Mouse (Mus musculus): Measurements from ENCODE around the gene Trmt11.
"Not testable (repeated sequence)": the region's sequence is repeated elsewhere in the genome, so short reads cannot be mapped to it uniquely, and the experiment has no call there.

The Trmt11 gene

DNA sequence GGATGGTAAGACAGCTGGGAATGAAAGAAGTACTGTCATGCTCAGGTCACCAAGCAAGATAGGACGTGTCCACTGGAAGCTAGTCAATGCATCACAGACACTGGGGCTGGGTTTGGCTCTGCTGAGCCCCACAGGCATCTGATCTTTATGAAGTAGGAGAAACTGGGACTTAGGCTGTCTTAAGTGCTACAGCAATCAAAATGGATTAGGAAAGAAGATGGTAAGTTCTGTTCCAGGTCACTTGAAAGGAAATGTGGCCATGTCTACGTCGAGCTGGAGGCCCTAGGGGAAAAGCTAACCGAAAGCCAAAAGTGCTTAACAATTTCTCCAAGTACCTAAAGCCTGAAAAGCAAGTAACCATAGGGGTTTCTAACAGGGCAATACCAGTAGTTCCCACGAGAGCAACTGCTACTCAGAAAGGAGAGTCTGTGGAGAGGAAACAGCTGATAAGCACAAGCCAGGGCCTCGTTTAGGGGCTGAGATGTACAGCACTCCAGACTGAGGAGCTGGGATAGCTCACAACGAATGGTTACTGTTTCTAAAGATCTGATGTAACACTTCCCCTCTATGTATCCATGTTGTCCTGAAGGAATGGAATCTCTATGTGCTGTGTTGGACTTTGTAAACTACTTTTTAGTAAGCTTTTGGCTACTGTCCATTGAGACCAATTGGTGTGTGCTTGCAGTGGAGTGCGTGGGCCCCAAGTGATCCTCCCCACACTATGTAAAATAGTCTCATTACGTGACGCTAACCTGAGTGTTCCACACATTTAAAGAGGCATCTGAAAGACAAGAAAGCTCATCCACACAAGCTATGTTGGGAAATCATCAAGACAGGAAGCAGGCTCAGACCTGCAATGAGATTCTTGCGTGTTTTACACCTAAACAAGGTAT, 44.6 kb downstream of the Trmt11 start:
- DNase-seq, result no peak

DNA sequence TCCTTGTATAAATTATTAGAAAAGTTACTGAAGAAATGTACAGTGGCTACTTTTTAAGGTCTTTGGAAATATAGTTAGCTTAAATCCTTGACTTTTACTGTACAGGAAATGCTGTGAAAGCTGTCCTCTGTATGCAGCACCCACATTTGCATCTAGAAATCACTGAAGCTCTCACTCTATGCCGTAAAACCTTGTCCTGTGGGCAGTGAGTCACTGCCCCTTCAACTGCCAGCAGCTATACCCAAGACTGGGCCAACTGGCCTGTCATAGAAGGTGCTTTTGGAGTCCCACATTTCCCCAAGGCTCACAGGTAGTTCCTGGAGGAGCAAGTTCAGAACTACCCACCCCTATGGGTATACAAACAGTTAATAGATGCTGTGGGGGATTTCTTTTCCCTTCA, 48.2 kb downstream of the Trmt11 start:
- DNase-seq, result no peak

DNA sequence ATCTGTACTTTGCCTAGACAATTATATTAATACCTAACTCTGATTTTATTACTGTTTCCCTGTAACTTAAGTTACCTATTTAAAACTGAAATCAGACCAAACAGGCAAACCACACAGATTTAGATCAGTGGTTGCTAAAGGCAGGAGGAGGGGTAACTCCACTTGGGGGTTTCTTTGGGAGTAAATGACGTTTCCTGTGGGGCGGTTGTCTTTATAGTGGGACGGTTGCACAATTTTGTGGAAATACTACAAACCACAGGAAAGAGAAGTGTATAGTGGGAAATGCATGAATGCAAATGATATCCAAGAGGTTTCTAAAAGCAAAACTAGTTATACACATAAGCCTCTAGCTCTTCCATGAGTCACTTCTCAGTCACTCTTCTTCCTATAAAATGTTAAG, 50.6 kb downstream of the Trmt11 start:
- no peak for DNase-seq

GRCm38 (mm10) chr10:30538538-30538815, 62.1 kb downstream of the Trmt11 start:
- DNase-seq, result no peak

DNA sequence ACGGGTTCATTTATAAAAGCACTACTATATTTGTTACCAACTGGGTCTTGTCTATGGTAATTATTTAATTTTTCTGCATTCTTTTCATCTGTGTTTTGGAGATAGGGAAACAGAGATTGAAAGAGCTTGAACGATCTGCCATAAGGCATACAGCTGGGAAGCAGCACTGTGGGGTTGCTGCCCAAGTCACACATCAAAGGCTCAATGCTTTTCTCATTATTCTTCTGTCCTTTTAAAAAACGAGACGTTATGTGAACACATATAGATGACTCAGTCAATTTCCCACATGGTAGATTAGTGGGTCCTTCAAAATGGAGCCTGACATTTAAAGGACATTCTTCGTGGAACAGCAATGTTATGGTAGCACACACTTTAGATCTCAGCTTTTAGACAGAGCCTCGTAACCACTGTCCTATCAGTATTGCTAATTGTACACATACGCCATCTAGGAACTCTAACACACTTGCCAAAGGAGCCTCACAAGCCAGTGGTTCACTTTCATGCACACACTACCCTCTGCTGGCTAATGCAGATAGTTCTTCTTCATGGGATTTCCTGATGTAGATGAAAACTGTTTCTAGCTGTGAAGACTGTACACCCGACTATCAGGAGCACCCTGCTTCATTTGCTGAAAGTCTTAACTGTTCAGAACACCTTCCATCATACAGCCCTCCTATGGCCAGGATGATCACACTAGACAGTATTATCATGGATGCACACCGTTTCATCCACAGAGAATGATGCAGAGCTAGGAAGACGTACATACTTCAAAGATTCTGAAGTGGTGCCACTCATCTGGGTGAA, 62.6 kb downstream of the Trmt11 start:
- DNase-seq, result peak; percentile 29

DNA sequence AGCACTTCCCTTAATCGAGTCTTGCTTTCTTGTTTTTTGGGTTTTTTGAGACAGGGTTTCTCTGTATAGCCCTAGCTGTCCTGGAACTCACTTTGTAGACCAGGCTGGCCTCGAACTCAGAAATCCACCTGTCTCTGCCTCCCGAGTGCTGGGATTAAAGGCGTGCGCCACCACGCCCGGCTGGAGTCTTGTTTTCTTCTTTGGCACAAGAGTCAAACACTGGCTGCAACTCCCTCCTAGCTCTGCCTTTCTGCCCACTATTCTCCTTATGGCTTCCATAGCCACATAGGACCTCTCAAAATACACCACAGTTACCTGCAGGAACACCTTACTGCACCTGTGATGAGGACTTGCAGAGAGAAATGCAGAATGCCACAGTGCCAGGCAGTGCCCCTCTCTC, 64.6 kb downstream of the Trmt11 start:
- not testable (repeated sequence) for DNase-seq

- no peak for DNase-seq
These were observed 73.4 kb downstream of the Trmt11 start for GRCm38 (mm10) chr10:30527122-30527521.

- no peak for DNase-seq
These were observed 78.8 kb downstream of the Trmt11 start for GRCm38 (mm10) chr10:30521727-30522126.

DNA sequence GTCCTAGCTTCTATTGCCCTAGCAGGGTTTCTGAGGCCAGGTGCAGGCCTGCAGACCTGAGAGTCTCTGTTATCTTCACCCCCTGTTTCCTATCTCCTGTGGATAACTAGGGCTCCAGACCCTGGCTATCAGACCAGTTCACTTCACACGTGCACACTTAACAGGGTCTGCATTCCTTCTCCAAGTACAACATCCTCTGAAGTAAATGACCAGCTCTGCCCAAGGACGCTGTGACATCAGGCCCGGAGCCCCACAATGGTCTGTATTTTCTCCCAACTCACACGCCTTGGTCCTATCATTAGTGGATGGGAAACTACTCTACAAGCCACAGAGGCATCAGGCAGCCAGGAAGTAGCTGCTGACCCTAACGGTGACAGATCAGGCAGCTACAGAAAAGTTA, 81.4 kb downstream of the Trmt11 start:
- DNase-seq, result no peak

DNA sequence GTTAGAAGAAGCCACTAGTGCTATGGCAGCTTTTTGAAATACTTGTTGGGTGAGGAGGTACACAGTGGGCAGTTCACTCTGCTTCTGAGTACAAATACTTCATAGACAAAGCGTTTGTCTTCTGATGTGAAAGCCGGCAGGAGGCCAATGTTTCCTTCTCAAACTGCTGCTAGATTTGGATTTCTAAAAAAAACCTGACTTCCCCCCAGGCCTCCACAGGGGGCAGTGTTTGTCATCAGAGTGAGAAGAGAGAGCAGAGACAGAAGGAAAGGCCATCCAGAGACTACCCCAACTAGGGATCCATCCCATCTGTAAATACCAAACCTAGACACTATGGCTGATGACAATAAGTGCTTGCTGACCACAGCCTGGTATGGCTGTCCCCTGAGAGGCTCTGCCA, 83.3 kb downstream of the Trmt11 start:
- DNase-seq, result peak; percentile 24

DNA sequence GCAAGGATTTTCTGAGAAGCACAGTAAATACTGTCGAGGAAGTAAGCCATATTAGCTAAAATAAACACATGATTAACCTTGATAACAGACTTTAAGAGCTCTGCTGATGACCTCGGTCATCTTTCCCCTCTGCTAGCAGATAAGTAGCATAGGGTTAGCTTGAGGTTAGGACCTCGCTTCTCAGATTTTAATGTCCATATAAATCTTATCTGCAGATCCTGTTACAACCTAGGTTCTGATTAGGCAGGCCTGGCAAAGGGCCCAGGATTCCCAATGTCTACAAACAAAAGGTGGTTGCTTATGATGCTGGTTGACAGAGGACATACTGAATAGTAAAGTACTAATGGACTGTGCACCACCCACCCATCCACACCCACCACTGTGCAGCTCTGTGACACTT, 83.8 kb downstream of the Trmt11 start:
- DNase-seq, result no peak

GRCm38 (mm10) chr10:30504736-30505135, 95.8 kb downstream of the Trmt11 start:
- DNase-seq, result no peak

DNA sequence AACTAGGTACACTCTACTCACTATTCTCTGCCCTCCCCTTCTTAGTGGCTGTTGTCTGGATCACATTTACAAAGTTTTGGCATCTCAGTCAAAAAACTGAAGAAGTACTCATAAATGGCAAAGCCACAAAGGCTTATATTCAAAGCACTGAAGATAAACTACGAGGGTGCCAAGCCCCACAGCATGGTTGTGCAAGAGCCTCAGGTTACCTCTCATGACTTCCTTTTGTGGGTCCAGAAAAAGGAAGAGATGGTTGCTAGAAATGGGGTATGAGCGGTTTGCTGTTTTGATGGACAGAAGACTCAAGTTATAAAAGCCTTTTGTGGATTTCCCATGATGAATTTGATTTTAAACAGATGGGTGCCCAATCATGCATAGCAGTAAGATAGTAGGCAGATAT, 97.4 kb downstream of the Trmt11 start:
- no peak for DNase-seq

GRCm38 (mm10) chr10:30502718-30503117, 97.8 kb downstream of the Trmt11 start:
- DNase-seq, result no peak

GRCm38 (mm10) chr10:30498223-30498622, 102.3 kb downstream of the Trmt11 start:
- peak; percentile 8 for DNase-seq
